Mouse (Mus musculus): ENCODE measurements around the gene Ppp3ca. TPM values are rescaled to one million over a fixed set of nuclear protein-coding genes. Genes with fewer than 3 reads are reported as not detected.

Ppp3ca gene
- total RNA-seq (2021): 10 to 100 TPM; 60.0 to 61.2 TPM

- DNase-seq: no peak
- intact Hi-C loops (cut with DNase I): loop anchor here (1.0 to 5.0 kb wide), 4 partner anchors 54 to 783 kb away; no protein-coding TSS in a partner anchor
Observed at GRCm38 (mm10) chr3:136670110-136670359, at the start of gene Ppp3ca. Gene Ppp3ca, plus strand, starts transcription at chr3:136670124.

- intact Hi-C loops (cut with DNase I): no loop called here
- no peak for DNase-seq
Observed at GRCm38 (mm10) chr3:136640544-136641230, 29.2 kb upstream of the Ppp3ca start.

- DNase-seq: no peak
- intact Hi-C loops (cut with DNase I): no loop called here
Observed at GRCm38 (mm10) chr3:136650966-136651365, 19.0 kb upstream of the Ppp3ca start.

GRCm38 (mm10) chr3:136651496-136651895, 18.4 kb upstream of the Ppp3ca start:
- no peak for DNase-seq
- intact Hi-C loops (cut with DNase I): no loop called here

- intact Hi-C loops (cut with DNase I): no loop called here
- DNase-seq: no peak
Observed at GRCm38 (mm10) chr3:136656460-136657035, 13.4 kb upstream of the Ppp3ca start.

GRCm38 (mm10) chr3:136658681-136659080, 11.2 kb upstream of the Ppp3ca start:
- intact Hi-C loops (cut with DNase I): no loop called here
- no peak for DNase-seq

GRCm38 (mm10) chr3:136665119-136665518, 4.8 kb upstream of the Ppp3ca start:
- DNase-seq: no peak
- intact Hi-C loops (cut with DNase I): loop anchor here (10.0 kb wide), 1 partner anchor 1090 kb away; no protein-coding TSS in a partner anchor

- intact Hi-C loops (cut with DNase I): loop anchor here (2.0 to 10.0 kb wide), 2 partner anchors 57 to 1087 kb away; no protein-coding TSS in a partner anchor
- DNase-seq: peak; percentile 89 to 91
Observed at GRCm38 (mm10) chr3:136668072-136668471, 1.9 kb upstream of the Ppp3ca start.

GRCm38 (mm10) chr3:136669231-136670109, 454 bp upstream of the Ppp3ca start:
- intact Hi-C loops (cut with DNase I): loop anchor here (1.0 to 10.0 kb wide), 6 partner anchors 55 to 1085 kb away; no protein-coding TSS in a partner anchor
- peak; percentile 100 for DNase-seq

- peak; percentile 75 to 77 for DNase-seq
- intact Hi-C loops (cut with DNase I): loop anchor here (1.0 to 5.0 kb wide), 4 partner anchors 54 to 783 kb away; no protein-coding TSS in a partner anchor
Observed at GRCm38 (mm10) chr3:136670360-136671131, 622 bp downstream of the Ppp3ca start.

- intact Hi-C loops (cut with DNase I): loop anchor here (2.0 to 5.0 kb wide), 3 partner anchors 126 to 784 kb away; no protein-coding TSS in a partner anchor
- peak; percentile 85 to 89 for DNase-seq
Observed at GRCm38 (mm10) chr3:136671161-136671939, 1.4 kb downstream of the Ppp3ca start.

- intact Hi-C loops (cut with DNase I): loop anchor here (2.0 to 5.0 kb wide), 3 partner anchors 125 to 785 kb away; no protein-coding TSS in a partner anchor
- DNase-seq: peak in 1 of 2 experiments; percentile 33
Observed at GRCm38 (mm10) chr3:136671940-136672278, 2.0 kb downstream of the Ppp3ca start.

GRCm38 (mm10) chr3:136672870-136673269, 2.9 kb downstream of the Ppp3ca start:
- intact Hi-C loops (cut with DNase I): loop anchor here (5.0 kb wide), 2 partner anchors 124 to 786 kb away; no protein-coding TSS in a partner anchor
- DNase-seq: no peak

- intact Hi-C loops (cut with DNase I): loop anchor here (5.0 kb wide), 2 partner anchors 124 to 786 kb away; no protein-coding TSS in a partner anchor
- DNase-seq: no peak
Observed at GRCm38 (mm10) chr3:136673363-136673762, 3.4 kb downstream of the Ppp3ca start.

GRCm38 (mm10) chr3:136674486-136674885, 4.6 kb downstream of the Ppp3ca start:
- intact Hi-C loops (cut with DNase I): loop anchor here (5.0 kb wide), 2 partner anchors 123 to 787 kb away; no protein-coding TSS in a partner anchor

GRCm38 (mm10) chr3:136676991-136677390, 7.1 kb downstream of the Ppp3ca start:
- intact Hi-C loops (cut with DNase I): no loop called here
- no peak for DNase-seq

More at GRCm38 (mm10) chr3:136674486-136674885, 4.6 kb downstream of the Ppp3ca start:
- no peak for DNase-seq

GRCm38 (mm10) chr3:136678386-136678785, 8.5 kb downstream of the Ppp3ca start:
- intact Hi-C loops (cut with DNase I): no loop called here
- no peak for DNase-seq

- no peak for DNase-seq
- intact Hi-C loops (cut with DNase I): no loop called here
Observed at GRCm38 (mm10) chr3:136679903-136680491, 10.1 kb downstream of the Ppp3ca start.

GRCm38 (mm10) chr3:136682242-136682641, 12.3 kb downstream of the Ppp3ca start:
- intact Hi-C loops (cut with DNase I): no loop called here
- no peak for DNase-seq

All from heart, postnatal 10 days (tissue).